Mouse (Mus musculus) heart, postnatal 14 days (tissue): ENCODE results near the gene Sp2. TPM values are rescaled to one million over a fixed set of nuclear protein-coding genes. Genes with fewer than 3 reads are reported as not detected.

ENCODE experiments used
- DNase-seq, 2 experiments: peaks; one replicate each; pipeline ENCODE4 v3.0.0; 2021 to 2022
- intact Hi-C: fragments of 180-260 bp; cut with DNase I; formaldehyde crosslinking; loops from one replicate; pipeline ENCODE4 v1.15.1; 2025
- total RNA-seq, 2 experiments: library from RNA; stranded (reverse); gene quantifications; 2 replicates each; pipeline ENCODE4 v1.2.3; 2021

The Sp2 gene
- total RNA-seq, 2 experiments from 2014 or later, result 11.4 to 12.0 TPM

DNA sequence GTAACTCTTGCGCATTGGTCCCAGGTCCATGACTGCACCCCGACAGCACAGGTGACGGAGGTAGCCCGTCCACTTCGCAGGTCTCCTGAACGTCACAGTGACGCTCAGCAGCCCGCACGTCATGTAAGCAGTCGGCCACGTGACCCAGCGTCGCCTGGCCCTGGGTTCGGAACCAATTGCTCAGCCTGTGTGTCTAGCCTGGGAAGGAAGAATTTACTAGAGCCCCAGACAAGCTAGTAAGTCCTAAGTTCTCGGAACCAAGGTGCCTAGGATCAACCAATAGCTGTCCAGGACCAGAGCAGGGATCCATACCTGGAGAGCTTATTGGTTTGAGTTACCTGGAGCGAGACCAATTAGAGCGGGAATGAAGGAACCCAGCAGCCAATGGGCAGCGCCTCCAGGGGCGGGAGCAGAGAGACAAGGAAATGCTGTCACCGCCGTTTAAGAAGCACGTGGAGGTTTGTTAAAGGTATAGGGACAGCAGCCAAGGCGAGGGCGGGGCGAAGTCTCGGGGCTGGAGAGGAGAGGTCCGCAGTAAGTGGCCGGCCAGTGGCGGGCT, 38.9 kb downstream of the Sp2 start, which contains the start of gene Pnpo:
Gene Pnpo, minus strand, starts transcription at position 241 of the 559 bp plus-strand sequence.
- intact Hi-C loops, result no loop called here
- peak; percentile 85 to 90 for DNase-seq

DNA sequence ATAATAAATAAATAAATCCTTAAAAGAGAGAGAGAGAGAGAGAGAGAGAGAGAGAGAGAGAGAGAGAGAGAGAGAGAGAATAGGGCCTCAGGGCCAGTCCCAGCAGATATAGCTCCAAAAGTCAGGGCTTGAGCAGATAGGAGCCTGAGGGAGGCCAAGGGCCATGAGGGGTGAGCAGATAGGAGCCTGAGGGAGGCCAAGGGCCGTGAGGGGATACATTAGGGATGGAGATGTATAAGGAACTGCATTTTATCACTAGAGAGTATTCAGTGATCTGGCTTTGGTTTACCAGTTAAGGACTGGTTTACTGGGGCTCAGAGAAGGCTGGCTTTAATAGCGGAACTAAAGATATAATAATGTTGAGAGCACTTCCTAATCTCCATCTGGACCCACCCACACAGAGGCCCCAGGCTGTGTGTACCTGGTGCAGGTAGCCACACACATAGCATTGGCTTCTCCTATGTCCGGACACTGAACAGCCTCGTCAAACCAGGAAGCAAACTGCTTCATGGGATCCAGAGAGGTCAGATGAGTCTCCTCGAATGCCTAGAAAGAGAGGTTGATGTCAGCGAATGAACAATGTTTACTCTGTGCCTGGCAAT, 40.7 kb downstream of the Sp2 start:
- DNase-seq, result no peak
- intact Hi-C loops, result no loop called here

DNA sequence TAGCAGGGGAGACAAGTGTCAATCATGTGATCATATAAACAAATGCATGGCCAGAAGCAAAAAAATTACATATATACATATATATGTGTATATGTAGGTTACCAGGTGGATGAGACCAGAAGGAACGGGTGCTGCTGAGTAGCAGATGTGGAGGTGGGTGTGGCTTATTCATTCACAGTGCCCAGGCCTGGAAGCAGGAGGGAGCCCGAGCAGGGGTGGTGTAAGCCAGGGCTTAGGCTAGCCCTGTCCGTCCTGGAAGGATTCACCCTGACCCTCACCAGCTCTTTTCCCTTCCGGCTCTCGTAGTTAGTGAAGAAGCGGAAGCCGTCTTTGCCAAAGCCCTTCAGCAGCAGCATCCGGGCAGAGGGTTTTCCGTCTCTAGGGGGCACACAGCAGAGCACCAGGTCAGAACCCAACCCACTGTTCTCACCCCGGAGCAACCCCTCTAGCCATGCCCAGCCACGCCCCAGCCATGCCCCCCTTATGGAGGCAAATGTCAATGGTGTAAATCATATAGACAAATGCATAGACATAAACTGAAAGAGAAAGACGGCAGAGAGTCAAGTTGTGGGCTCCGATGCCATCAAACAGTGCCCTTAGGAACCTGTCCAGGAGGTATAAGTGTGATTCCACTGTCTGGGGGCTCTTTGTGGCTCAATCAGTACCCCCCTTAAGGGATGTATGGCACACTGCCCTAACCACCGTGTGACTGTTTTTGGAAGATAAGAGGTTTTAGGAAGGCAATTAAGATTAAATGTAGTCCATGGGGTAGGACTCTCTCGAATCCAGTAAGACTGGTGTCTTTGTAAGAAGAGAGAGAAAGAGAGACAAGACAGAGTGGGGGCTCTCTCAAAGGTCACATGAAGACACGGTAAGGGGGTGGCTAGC, 41.9 kb downstream of the Sp2 start:
- intact Hi-C loops, result no loop called here
- DNase-seq, result no peak

DNA sequence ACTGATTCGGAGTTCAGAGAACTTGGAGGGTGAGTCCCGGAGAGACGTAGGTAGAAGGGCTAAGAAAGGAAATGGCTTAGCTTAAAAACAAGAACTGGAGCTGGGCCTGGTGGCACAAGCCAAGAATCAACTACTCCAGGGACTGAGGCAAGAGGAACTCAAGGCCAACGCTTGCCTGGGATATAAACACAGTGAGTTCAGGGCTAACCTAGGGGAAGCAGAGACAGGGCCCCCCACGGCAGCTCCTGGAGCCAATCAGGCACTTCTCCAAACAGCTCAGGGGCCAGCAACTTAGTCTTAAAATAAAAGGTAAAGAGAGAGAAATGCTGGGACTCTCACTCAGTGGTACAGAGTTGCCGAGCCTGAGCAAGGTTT, 44.3 kb downstream of the Sp2 start:
- DNase-seq, result no peak
- intact Hi-C loops, result loop anchor here (2.0 kb wide), 1 partner anchor 22 kb away; the partner anchor contains the start of gene Cdk5rap3

DNA sequence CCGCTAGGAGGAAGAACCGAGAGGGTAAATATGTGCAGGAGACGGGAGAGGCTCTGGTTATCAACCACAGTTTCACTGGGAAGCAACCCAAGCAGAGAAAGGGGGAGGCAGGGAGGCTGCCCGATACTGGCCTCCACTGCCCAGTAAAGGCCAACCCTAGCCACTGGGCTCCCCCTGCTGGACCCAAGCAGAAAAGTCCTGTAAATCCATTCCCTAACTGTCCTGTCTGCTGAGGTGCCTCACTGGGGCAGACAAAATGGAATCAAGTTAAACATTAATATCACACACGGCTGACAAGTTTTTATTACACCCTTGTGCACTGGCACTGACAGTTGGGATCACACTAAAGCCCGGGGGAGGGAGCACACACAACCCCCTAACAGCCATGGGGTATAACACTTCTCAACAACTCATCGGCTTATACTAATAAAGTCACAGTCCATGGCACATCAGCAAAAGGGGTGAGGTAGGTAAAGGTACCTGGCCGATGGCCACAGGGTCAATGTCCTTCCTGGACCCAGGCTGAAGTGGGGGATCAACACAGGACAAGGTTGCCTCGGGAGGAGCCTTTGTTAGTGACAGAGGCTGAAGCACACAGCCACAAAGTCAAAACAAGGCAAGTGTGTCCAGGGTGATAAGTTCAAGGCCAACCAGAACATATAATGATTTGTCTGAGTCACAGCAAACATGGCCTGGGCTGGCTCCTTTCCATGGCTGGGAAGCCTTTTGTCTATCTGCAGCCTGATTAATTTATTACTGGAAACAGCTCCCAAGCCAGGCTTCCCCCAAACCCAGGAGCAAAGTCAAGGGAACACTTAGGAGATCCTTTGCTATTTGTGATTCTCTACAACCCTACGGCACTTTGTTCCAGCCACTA, 45.0 kb downstream of the Sp2 start:
- intact Hi-C loops, result loop anchor here (2.0 kb wide), 1 partner anchor 21 kb away; the partner anchor contains the start of gene Cdk5rap3
- DNase-seq, result peak; percentile 64 to 73

DNA sequence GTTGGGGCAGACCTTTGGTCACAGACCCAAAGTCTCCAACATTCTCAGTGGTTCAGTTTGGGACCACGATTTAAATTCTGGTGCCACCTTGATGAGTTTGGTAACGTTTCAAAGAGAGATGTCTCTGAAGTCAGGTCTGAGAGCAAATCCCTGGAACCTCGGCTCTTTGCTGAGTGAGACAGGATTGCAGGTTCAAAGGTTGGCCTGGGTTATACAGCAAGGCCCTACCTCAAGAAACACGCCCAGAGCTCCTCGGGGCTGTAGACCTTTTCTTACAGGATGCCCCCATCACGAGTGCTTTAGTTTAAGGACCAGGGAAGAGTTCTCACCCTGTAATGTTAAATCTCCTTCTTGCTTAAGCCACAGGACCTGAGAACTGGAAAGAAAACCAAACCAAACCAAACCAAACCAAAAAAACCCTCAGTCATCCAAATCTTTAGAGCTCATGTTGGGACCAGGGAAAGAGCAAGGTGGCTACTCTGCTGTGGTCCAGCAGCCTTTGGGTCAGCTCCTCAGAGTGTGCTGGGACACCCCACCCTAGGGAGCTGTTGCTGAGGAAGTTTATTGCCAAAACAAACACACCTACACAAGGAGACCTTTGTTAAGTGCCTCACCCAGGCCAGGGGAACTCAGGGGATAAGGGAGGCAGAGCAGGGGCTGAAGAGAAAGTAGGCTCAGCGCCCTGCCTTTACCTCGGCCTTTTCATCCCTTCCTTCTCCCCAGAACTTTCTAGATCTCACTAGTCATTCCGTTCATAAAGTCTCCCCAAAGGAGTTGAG, 46.7 kb downstream of the Sp2 start:
- DNase-seq, result no peak
- intact Hi-C loops, result no loop called here

DNA sequence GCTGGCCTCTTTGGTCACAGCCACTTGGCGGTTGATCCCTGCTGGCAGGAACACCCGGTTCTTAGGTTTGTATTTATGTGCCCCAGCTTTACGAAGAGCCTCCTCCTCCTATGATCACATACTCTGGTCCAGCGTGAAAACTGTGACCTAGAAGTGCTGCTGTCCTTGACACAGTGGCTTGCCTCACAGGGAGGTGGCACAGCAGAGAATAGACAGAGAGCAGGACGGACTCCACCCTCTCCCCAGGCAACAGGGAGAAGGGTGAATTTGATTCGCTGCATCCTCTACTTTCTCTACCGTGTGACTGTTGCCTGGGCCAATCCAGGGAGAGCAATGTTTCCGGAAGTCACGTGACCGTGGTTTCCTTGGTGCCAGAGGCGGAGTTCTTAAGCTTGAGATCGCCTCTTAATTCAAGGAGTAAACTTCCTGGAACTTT, 47.8 kb downstream of the Sp2 start:
- intact Hi-C loops, result no loop called here
- peak; percentile 22 to 63 for DNase-seq

DNA sequence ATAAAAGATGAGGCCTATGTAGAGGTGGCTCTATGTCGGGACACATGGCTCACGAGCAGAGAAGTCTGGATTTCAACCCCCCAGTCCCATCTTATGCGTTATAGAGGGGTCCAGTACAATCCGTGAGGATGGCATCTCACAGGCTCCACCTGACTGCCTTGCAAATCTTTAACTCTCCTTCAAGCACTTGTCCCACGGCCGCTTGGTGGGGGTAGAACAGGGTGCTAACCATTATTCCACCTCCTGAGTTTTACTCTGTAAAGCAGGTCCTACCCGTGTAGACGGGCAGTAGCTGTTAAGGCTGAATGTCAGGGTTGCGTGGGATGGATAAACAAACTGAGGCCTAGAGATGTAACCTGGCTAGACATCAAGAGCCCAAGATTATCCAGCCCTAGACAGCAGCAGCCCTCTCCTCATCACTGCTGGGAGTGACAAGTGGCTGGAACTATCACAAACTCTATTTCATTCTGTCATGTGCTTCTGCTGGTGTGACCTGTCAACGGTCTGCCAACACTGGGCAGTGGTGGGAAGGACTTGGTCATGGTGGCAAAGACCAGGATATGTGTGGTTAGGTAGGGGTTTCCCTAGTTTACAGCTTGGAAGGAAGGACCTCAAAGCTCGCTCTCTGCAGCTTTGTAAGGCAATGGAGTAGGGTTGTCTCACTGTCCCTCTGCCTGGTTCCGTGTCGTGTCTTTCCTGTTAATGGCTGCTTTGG, 49.0 kb downstream of the Sp2 start:
- intact Hi-C loops, result no loop called here
- DNase-seq, result no peak

DNA sequence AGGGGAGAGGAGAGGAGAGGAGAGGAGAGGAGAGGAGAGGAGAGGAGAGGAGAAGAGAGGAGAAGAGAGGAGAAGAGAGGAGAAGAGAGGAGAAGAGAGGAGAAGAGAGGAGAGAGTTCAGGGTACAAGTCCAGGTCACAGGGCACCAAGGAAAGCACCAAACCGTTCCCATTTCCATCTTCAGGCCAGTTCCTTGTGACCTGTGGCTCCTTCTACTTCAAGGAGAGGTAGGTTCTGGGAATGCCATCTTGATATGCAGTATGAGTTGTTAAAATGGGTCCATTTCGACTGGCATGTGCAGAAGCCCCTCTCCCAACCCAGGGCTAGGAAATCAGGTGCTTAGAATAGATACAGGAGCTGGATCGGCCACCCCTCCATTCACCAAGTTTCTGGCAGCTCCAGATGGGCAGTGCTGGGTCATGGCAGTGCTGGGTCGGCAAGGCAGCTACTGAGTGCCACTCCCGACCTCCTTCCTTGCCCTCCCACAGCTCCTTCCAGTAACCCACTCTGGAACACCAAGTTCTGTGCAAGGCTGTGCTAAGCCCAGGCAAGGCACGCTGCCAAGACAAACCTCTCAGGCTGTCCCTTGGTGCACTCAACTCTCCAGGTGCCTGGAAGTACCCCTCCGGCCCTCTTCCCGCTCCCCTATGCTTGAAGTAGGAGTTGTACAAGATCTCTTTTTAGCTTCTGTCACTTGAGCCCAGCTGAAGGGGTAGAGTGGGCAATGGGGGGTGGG, 51.3 kb downstream of the Sp2 start:
- DNase-seq, result peak in 1 of 2 experiments; percentile 23
- intact Hi-C loops, result no loop called here

DNA sequence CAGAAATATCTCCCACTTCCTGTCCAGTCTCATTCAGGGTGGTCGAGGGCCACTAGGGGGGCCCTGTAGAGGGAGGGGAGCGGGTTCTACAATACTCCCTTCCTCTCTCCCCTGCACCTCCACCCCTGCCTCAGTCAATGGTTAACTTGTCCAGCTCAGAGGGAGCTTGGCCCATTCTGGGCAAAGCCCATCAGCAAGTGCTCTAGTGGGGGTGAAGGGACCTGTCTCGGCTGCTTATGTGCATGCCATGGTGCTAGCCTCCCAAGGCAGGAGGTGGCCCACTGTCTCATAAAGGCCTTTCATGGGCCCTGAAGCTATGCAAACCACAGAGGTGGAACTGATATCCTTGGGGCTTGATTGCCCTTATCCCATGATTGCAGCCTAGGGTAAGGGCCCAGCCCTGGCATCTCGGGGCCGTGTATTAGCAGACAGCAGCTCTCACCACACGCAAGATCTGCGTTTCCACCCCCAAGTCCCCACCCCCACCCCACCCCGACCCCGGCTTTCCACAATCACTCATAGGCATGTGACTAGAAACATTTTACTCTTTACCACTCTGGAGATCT, 52.9 kb downstream of the Sp2 start:
- intact Hi-C loops, result no loop called here

DNA sequence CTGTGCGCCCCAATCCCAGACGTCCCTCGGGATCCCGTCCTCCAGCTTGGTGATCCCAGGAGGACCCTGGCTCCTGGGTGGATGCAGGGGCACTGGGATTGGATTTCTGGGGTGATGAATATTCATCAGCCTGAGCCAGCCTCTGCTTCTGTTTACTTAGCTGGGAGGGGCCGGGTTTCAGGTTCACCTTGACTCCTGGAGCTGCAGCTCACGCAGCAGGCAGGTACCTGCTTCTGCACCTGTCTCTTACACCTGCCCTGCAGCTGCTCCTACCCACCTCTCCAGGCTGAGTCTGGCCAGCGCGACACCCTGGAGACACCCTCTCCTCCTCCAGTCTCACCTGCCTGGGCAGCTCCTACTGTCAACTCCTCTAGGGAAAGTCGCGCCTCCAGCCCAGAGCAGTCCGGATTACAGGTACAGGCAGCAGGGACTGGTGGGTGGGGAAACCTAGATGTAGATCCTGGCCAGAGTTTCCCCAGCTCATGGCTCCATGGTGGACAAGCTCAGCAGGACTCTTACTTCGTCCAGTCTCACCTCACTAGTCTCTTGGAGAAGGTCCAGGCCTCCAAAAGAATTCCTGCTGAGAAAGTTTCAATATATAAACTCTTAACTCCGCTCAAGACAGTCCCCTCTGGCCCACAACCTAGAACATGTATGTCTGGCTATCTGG, 53.5 kb downstream of the Sp2 start:
- DNase-seq, result no peak
- intact Hi-C loops, result no loop called here

More for the DNA sequence above, 52.9 kb downstream of the Sp2 start:
- no peak for DNase-seq

DNA sequence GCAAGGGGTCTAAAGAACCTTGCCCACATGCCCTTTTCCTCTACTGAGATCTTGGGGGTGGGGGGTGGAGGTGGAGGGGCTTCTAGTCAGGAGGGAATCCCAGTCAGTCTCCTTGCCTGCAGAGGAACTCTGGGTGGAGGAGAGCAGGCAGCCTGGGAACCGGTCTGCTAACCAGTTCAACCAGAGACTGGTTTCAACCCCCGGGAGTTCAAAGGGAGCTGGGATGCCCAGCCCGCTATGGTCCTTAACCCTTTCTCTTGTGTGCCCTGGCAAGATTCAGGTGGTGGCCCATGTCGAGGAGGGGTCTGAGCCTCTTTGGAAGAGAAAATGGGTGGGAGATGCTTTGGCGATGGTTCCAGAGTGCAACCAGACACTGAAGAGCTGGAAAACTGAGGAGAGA, 54.1 kb downstream of the Sp2 start:
- intact Hi-C loops, result no loop called here
- no peak for DNase-seq

DNA sequence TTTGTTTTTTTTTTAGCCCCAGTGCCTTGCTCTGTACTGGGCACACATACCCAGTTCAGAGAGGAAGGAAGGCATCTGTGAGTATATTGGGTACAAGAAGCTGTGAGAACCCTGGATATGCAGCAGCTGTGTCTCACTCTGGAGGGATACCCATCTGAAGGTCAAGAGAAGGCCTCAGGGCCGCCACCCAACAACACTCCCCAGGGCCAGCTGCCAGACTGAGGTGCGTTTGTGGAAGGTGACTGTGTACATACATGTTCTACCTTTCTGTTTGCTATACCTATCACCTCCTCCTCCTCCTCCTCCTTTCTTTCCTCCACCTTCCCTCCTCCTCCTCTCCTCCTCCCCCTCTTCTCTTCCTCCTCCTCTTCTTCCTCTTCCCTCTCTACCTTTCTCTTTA, 54.7 kb downstream of the Sp2 start, which contains the start of gene Prr15l:
Gene Prr15l, plus strand, starts transcription at position 17 of the 400 bp plus-strand sequence.
- no peak for DNase-seq
- intact Hi-C loops, result no loop called here

DNA sequence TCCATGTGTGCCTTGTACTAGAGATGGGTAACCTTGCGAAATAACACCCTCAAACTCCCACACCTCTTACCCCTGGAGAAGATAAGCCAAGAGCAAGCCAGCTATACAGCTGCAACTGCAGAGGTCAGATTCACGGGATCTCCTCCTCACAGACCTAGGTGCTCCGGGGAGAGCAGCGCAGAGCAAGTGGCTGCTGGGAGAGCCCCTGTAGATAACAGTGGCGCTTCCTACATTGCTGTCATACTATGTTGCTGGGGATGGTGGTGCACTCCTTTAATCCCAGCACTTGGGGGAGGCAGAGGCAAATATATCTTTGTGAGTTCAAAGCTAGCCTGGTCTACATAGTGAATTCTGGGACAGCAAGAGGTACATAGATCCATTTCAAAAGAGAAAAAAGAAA, 56.2 kb downstream of the Sp2 start:
- no peak for DNase-seq
- intact Hi-C loops, result no loop called here

DNA sequence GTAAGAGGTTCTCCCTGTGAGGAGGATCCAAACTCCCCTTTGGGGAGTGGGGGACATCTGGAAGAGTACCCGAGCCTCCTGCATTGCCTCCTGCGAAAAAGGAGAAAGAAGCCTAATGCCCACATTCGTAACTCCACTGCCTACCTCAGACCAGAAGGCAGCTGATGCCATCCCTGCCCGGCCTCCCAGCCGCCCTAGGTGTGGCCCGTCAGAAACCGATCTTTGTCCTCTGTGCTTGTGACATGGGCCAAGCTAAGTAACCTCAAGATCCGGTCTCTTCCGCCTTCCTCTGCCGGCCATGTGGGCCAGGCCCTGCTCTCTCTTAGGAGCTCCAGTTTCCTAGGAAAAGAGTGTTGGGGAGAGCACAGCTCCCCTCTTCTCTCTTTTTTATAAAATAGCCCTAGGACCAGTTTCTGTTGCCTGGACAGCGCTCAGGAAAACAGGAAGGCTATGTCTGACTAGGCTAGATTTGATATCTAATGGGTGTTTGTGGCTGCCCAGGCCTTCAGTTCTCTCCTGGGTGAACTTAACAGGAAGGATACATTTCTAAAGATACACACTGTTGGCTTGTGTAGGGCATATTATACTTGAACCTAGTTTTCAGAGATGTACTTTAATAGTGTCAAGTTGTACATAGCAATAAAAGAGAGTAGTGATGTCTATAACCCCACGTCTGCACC, 57.1 kb downstream of the Sp2 start:
- no peak for DNase-seq
- intact Hi-C loops, result no loop called here

DNA sequence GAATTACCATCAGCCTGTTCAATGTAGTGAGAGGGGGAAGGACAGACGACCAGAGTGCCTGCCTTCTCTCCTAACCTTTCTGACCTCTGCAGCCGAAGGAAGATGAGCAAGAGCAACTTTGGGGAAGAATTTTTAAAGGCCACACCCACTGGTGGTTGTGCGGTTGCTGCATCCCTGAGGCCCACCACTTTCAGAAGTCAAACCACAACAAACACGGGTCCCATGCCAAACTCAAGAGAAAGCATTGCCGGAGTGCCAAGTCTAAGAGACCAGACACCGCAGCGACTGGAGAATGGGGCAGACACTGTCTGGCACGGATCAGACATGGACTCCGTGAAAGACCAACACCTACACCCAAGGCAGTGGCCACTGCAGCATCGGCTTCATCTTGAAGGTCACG, 57.9 kb downstream of the Sp2 start:
- intact Hi-C loops, result no loop called here
- no peak for DNase-seq

DNA sequence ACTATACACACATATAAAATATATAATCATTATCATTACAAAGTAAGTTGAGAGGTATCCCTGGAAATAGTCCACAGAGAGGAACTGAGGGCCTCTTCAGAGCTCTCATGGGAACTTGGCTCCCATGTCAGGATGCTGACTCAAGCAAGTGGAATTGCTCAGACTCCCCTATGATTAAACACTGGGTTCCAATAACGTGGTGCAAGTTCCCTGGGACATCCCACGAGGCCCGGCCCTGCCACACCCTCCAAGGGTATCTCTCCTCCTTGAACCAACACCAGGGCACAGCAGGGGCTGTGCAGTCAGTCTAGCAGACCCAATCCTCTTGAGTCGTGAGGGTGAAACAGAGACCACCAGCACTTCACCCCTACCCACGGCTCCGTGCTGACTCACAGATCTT, 63.8 kb downstream of the Sp2 start:
- intact Hi-C loops, result no loop called here
- no peak for DNase-seq
